23 mouse cellular contexts compared by ENCODE assay signal in genomic region chr17:90599570-90600524, GRCm38 (mm10).
A peak's percentile ranks its signal among the peaks of the same experiment; 100 is the strongest.
DNase-seq lines count a peak whose midpoint lies in the region; ATAC-seq and TF ChIP-seq lines count a peak whose summit lies in the region.
"Had no signal": no experiment of that assay in that cellular context is flagged by ENCODE, and none has a peak within 500 bp of the region (broad histone marks: within the 10 kb centered on the region; RNA-seq: fewer than 3 reads in every experiment).

No protein-coding gene starts in this region.

- H3K9ac ChIP-seq in hindbrain, postnatal 0 days (replicated peaks; ENCODE audit: low read length), result no peak overlapping the region
- H3K9ac ChIP-seq in hindbrain, embryonic 14.5 days, result no peak overlapping the region
- no peak overlapping the region for H3K9ac ChIP-seq in midbrain, embryonic 13.5 days (replicated peaks)
- no peak overlapping the region for H3K9ac ChIP-seq in midbrain, postnatal 0 days (replicated peaks; ENCODE audit: low read length, poor library complexity, severe bottlenecking)
- H3K9ac ChIP-seq: embryonic facial prominence, embryonic 15.5 days; forebrain, embryonic 15.5 days; heart, embryonic 15.5 days; hindbrain, embryonic 15.5 days had no signal

- no peak overlapping the region for H3K4me3 ChIP-seq in hindbrain, postnatal 0 days (ENCODE audit: low read length)
- H3K4me3 ChIP-seq in hindbrain, embryonic 14.5 days (replicated peaks; ENCODE audit: low read length), result no peak overlapping the region
- H3K4me3 ChIP-seq in midbrain, embryonic 13.5 days (replicated peaks), result no peak overlapping the region
- no peak overlapping the region for H3K4me3 ChIP-seq in midbrain, postnatal 0 days (ENCODE audit: low read depth, low read length)
- H3K4me3 ChIP-seq: embryonic facial prominence, embryonic 15.5 days; erythroblast, embryonic 14.5 days; forebrain, embryonic 10.5 days; forebrain, embryonic 15.5 days; heart, adult 2 months; heart, embryonic 15.5 days; hindbrain, embryonic 15.5 days had no signal

- WGBS in hindbrain, postnatal 0 days, result 65% methylated on average over 9 of the region's 9 CpGs
- 74% methylated on average over 9 of the region's 9 CpGs for WGBS in hindbrain, embryonic 14.5 days
- 47% methylated on average over 9 of the region's 9 CpGs for WGBS in midbrain, embryonic 13.5 days
- 42% methylated on average over 9 of the region's 9 CpGs for WGBS in midbrain, postnatal 0 days

- peaks cover 6% of the 10 kb centered on the region; the same call in 1 of the 2 replicates for H3K36me3 ChIP-seq in hindbrain, postnatal 0 days (ENCODE audit: insufficient read depth, low read length)
- peaks cover 7% of the 10 kb centered on the region for H3K36me3 ChIP-seq in hindbrain, embryonic 14.5 days (replicated peaks; ENCODE audit: control insufficient read depth, insufficient read depth)
- H3K36me3 ChIP-seq in midbrain, embryonic 13.5 days, result peaks cover 8% of the 10 kb centered on the region
- H3K36me3 ChIP-seq in midbrain, postnatal 0 days (ENCODE audit: insufficient read depth, low read length), result no peaks in the 10 kb centered on the region
- H3K36me3 ChIP-seq: embryonic facial prominence, embryonic 15.5 days; forebrain, embryonic 10.5 days; heart, embryonic 15.5 days had no signal

- ATAC-seq in hindbrain, postnatal 0 days, result no peak; the same call in 1 of the 2 replicates
- ATAC-seq in hindbrain, embryonic 14.5 days (ENCODE audit: low FRiP score), result no peak
- peak; percentile 84; the same call in 1 of the 2 replicates for ATAC-seq in midbrain, embryonic 13.5 days
- peak; percentile 49; the same call in 1 of the 2 replicates for ATAC-seq in midbrain, postnatal 0 days (ENCODE audit: low FRiP score)
- ATAC-seq: activated CD4-positive, CD25-positive, alpha-beta regulatory T cell, adult 4 months; forebrain, embryonic 15.5 days; Patski had no signal

- H3K9me3 ChIP-seq in hindbrain, postnatal 0 days (ENCODE audit: low read length), result no peaks in the 10 kb centered on the region
- H3K9me3 ChIP-seq in hindbrain, embryonic 14.5 days (ENCODE audit: control insufficient read depth, low read length), result no peaks in the 10 kb centered on the region
- H3K9me3 ChIP-seq in midbrain, embryonic 13.5 days, result no peaks in the 10 kb centered on the region
- no peaks in the 10 kb centered on the region for H3K9me3 ChIP-seq in midbrain, postnatal 0 days (ENCODE audit: low read length)
- H3K9me3 ChIP-seq: embryonic facial prominence, embryonic 15.5 days; forebrain, embryonic 15.5 days; heart, embryonic 15.5 days; hindbrain, embryonic 15.5 days had no signal

- TF ChIP-seq CTCF in hindbrain, postnatal 0 days (IDR thresholded peaks at IDR 0.05; ENCODE audit: low read depth), result no peak
- no peak for TF ChIP-seq CTCF in midbrain, postnatal 0 days (IDR thresholded peaks at IDR 0.05)

- H3K4me1 ChIP-seq in hindbrain, postnatal 0 days (ENCODE audit: insufficient read depth, low read length), result no peaks in the 10 kb centered on the region
- H3K4me1 ChIP-seq in hindbrain, embryonic 14.5 days (replicated peaks; ENCODE audit: control insufficient read depth, insufficient read depth, low read length), result no peaks in the 10 kb centered on the region
- H3K4me1 ChIP-seq in midbrain, embryonic 13.5 days (replicated peaks), result peaks cover 18% of the 10 kb centered on the region
- H3K4me1 ChIP-seq in midbrain, postnatal 0 days (ENCODE audit: insufficient read depth, low read length), result no peaks in the 10 kb centered on the region
- H3K4me1 ChIP-seq: embryonic facial prominence, embryonic 15.5 days; forebrain, embryonic 15.5 days; heart, embryonic 15.5 days had no signal

- no peaks in the 10 kb centered on the region for H3K27me3 ChIP-seq in hindbrain, postnatal 0 days (ENCODE audit: insufficient read depth, low read length)
- H3K27me3 ChIP-seq in hindbrain, embryonic 14.5 days (ENCODE audit: control insufficient read depth, insufficient read depth, low read length), result no peaks in the 10 kb centered on the region
- H3K27me3 ChIP-seq in midbrain, embryonic 13.5 days, result no peaks in the 10 kb centered on the region
- H3K27me3 ChIP-seq in midbrain, postnatal 0 days (ENCODE audit: insufficient read depth, low read length), result no peaks in the 10 kb centered on the region
- H3K27me3 ChIP-seq: CH12.LX; embryonic facial prominence, embryonic 15.5 days; forebrain, embryonic 15.5 days; heart, embryonic 15.5 days; hindbrain, embryonic 15.5 days had no signal

- no peak overlapping the region for H3K27ac ChIP-seq in hindbrain, postnatal 0 days
- H3K27ac ChIP-seq in hindbrain, embryonic 14.5 days, result no peak overlapping the region
- peak overlapping the region; percentile 56 for H3K27ac ChIP-seq in midbrain, embryonic 13.5 days
- 0 out of 2 replicates have a peak overlapping the region, but pooled peaks have one; percentile 18 for H3K27ac ChIP-seq in midbrain, postnatal 0 days (ENCODE audit: low read depth, low read length)
- H3K27ac ChIP-seq: embryonic facial prominence, embryonic 15.5 days; forebrain, embryonic 10.5 days; forebrain, embryonic 15.5 days; heart, adult 2 months; heart, embryonic 15.5 days; hindbrain, embryonic 15.5 days had no signal

- peak; percentile 33 for DNase-seq in hindbrain, postnatal 0 days (ENCODE audit: low spot score)
- DNase-seq in hindbrain, embryonic 14.5 days (ENCODE audit: low spot score), result no peak
- DNase-seq in midbrain, postnatal 0 days (ENCODE audit: low spot score), result peak; percentile 34
- no peak for DNase-seq in adrenal gland, adult 8-10 months
- DNase-seq in retina, embryonic 14.5 days (ENCODE audit: low spot score), result no peak
- DNase-seq: adrenal gland, postnatal 25 days; cerebellum, adult 2 months; cerebellum, postnatal 14 days; embryo, embryonic 11 days; gastrocnemius, postnatal 14 days; heart, adult 2 months; heart, postnatal 14 days had no signal

- H3K4me2 ChIP-seq in hindbrain, postnatal 0 days (ENCODE audit: low read depth, low read length), result no peak overlapping the region
- no peak overlapping the region for H3K4me2 ChIP-seq in hindbrain, embryonic 14.5 days (replicated peaks)
- no peak overlapping the region for H3K4me2 ChIP-seq in midbrain, embryonic 13.5 days (replicated peaks)
- no peak overlapping the region for H3K4me2 ChIP-seq in midbrain, postnatal 0 days (ENCODE audit: low read depth, low read length, poor library complexity, severe bottlenecking)
- H3K4me2 ChIP-seq: embryonic facial prominence, embryonic 15.5 days; forebrain, embryonic 15.5 days; heart, embryonic 11.5 days; heart, embryonic 15.5 days; hindbrain, embryonic 15.5 days had no signal

Comparison
In these comparisons a context has a peak if more than half of its experiments do, and no peak if none do; other contexts are left out.
1. DNase-seq: peak in hindbrain, postnatal 0 days (single experiment) and midbrain, postnatal 0 days (single experiment); none in hindbrain, embryonic 14.5 days (single experiment), adrenal gland, adult 8-10 months (single experiment) and retina, embryonic 14.5 days (single experiment).
2. ATAC-seq: peak in midbrain, embryonic 13.5 days (single experiment) and midbrain, postnatal 0 days (single experiment); none in hindbrain, postnatal 0 days (single experiment) and hindbrain, embryonic 14.5 days (single experiment).
3. H3K27ac ChIP-seq: peak in midbrain, embryonic 13.5 days (single experiment) and midbrain, postnatal 0 days (single experiment); none in hindbrain, postnatal 0 days (single experiment) and hindbrain, embryonic 14.5 days (single experiment).